Mouse (Mus musculus): ENCODE results near the gene Mapk8ip3. TPM values are rescaled to one million over a fixed set of nuclear protein-coding genes. Genes with fewer than 3 reads are reported as not detected.
"Not testable (repeated sequence)": the region's sequence is repeated elsewhere in the genome, so short reads cannot be mapped to it uniquely, and the experiment has no call there.

Gene Mapk8ip3
- polyA plus RNA-seq (2012; rRNA removed), result 41.0 and 69.6 TPM in 2 replicates

- under 1% methylated on average over 78 of the region's 78 CpGs for WGBS
- peak; percentile 83 for DNase-seq (ENCODE audit: low read depth, low spot score)
Observed at GRCm38 (mm10) chr17:24936259-24937237, at the start of gene Mapk8ip3. Gene Mapk8ip3, minus strand, starts transcription at chr17:24936977.

GRCm38 (mm10) chr17:24960852-24961715 lies 24.3 kb upstream of the Mapk8ip3 start:
- peak; percentile 96 for DNase-seq (ENCODE audit: low read depth, low spot score)
- 9% methylated on average over 21 of the region's 21 CpGs for WGBS

GRCm38 (mm10) chr17:24960135-24960851 lies 23.5 kb upstream of the Mapk8ip3 start, which contains the start of gene Jpt2:
Gene Jpt2, minus strand, starts transcription at chr17:24960689.
- WGBS, result under 1% methylated on average over 59 of the region's 59 CpGs
- DNase-seq (ENCODE audit: low read depth, low spot score), result no peak

GRCm38 (mm10) chr17:24959371-24959770 lies 22.6 kb upstream of the Mapk8ip3 start:
- DNase-seq (ENCODE audit: low read depth, low spot score), result no peak
- WGBS, result 41% methylated on average over 8 of the region's 8 CpGs

GRCm38 (mm10) chr17:24953291-24953690 lies 16.5 kb upstream of the Mapk8ip3 start:
- 37% methylated on average over 2 of the region's 2 CpGs for WGBS

GRCm38 (mm10) chr17:24950671-24951070 lies 13.9 kb upstream of the Mapk8ip3 start:
- 76% methylated on average over 2 of the region's 2 CpGs for WGBS
- no peak for DNase-seq (ENCODE audit: low read depth, low spot score)

More at GRCm38 (mm10) chr17:24953291-24953690, 16.5 kb upstream of the Mapk8ip3 start:
- peak; percentile 72 for DNase-seq (ENCODE audit: low read depth, low spot score)

GRCm38 (mm10) chr17:24948204-24948603 lies 11.4 kb upstream of the Mapk8ip3 start:
- WGBS, result 80% methylated on average over 5 of the region's 5 CpGs
- no peak for DNase-seq (ENCODE audit: low read depth, low spot score)

GRCm38 (mm10) chr17:24943589-24943988 lies 6.8 kb upstream of the Mapk8ip3 start:
- WGBS, result 85% methylated on average over 1 of the region's 1 CpGs
- not testable (repeated sequence) for DNase-seq (ENCODE audit: low read depth, low spot score)

- 86% methylated on average over 7 of the region's 7 CpGs for WGBS
- DNase-seq (ENCODE audit: low read depth, low spot score), result no peak
Observed at GRCm38 (mm10) chr17:24943036-24943435, 6.3 kb upstream of the Mapk8ip3 start.

GRCm38 (mm10) chr17:24942453-24942852 lies 5.7 kb upstream of the Mapk8ip3 start:
- DNase-seq (ENCODE audit: low read depth, low spot score), result not testable (repeated sequence)
- WGBS, result 1% methylated on average over 2 of the region's 2 CpGs

- WGBS, result 42% methylated on average over 6 of the region's 6 CpGs
- DNase-seq (ENCODE audit: low read depth, low spot score), result no peak
Observed at GRCm38 (mm10) chr17:24937266-24937665, 489 bp upstream of the Mapk8ip3 start.

- no peak for DNase-seq (ENCODE audit: low read depth, low spot score)
Observed at GRCm38 (mm10) chr17:24935666-24936065, 1.1 kb downstream of the Mapk8ip3 start.

- DNase-seq (ENCODE audit: low read depth, low spot score), result no peak
- WGBS, result 69% methylated on average over 4 of the region's 4 CpGs
Observed at GRCm38 (mm10) chr17:24934926-24935325, 1.9 kb downstream of the Mapk8ip3 start.

GRCm38 (mm10) chr17:24933163-24933562 lies 3.6 kb downstream of the Mapk8ip3 start:
- WGBS, result 77% methylated on average over 4 of the region's 4 CpGs

GRCm38 (mm10) chr17:24932431-24932830 lies 4.3 kb downstream of the Mapk8ip3 start:
- WGBS, result 83% methylated on average over 4 of the region's 4 CpGs
- DNase-seq (ENCODE audit: low read depth, low spot score), result no peak

More at GRCm38 (mm10) chr17:24933163-24933562, 3.6 kb downstream of the Mapk8ip3 start:
- DNase-seq (ENCODE audit: low read depth, low spot score), result no peak

GRCm38 (mm10) chr17:24929506-24929905 lies 7.3 kb downstream of the Mapk8ip3 start:
- DNase-seq (ENCODE audit: low read depth, low spot score), result no peak
- 77% methylated on average over 1 of the region's 1 CpGs for WGBS

- WGBS, result 95% methylated on average over 1 of the region's 1 CpGs
- DNase-seq (ENCODE audit: low read depth, low spot score), result no peak
Observed at GRCm38 (mm10) chr17:24923246-24923645, 13.5 kb downstream of the Mapk8ip3 start.

- no peak for DNase-seq (ENCODE audit: low read depth, low spot score)
Observed at GRCm38 (mm10) chr17:24913984-24914383, 22.8 kb downstream of the Mapk8ip3 start.

- 86% methylated on average over 2 of the region's 2 CpGs for WGBS
- no peak for DNase-seq (ENCODE audit: low read depth, low spot score)
Observed at GRCm38 (mm10) chr17:24907591-24907990, 29.2 kb downstream of the Mapk8ip3 start.

Measured in large intestine, adult 2 months (tissue).